Mouse (Mus musculus) hindbrain, embryonic 11.5 days (tissue): ENCODE measurements around the gene Crot. TPM values are rescaled to one million over a fixed set of nuclear protein-coding genes. Genes with fewer than 3 reads are reported as not detected.
A peak's percentile ranks its signal among the peaks of the same experiment; 100 is the strongest.
"Not testable (repeated sequence)": the region's sequence is repeated elsewhere in the genome, so short reads cannot be mapped to it uniquely, and the experiment has no call there.

Experiments used
- ATAC-seq: fragments of 200-750 bp; cut with Nextera tagmentation; 2 replicates; pipeline ENCODE4 v1.8.0; 2017; ENCODE audit warnings: mild to moderate bottlenecking, moderate TSS enrichment, moderate library complexity; ENCODE audit not compliant: low FRiP score
- DNase-seq: peaks from one replicate; pipeline ENCODE4 v3.0.0-alpha.2; 2015; ENCODE audit warnings: low spot score
- H3K27ac ChIP-seq: fragments of 300-500 bp; sonication (generic); 2 replicates; pipeline ENCODE4 v1.5.1; 2014; ENCODE audit warnings: mild to moderate bottlenecking, low read depth, low read length
- H3K27me3 ChIP-seq: fragments of 300-500 bp; sonication (generic); 2 replicates; pipeline ENCODE4 v1.6.1; 2014; ENCODE audit warnings: mild to moderate bottlenecking, low read length, moderate library complexity, mixed read lengths; ENCODE audit not compliant: control insufficient read depth, insufficient read depth
- H3K36me3 ChIP-seq: fragments of 300-500 bp; sonication (generic); 2 replicates; pipeline ENCODE4 v1.6.1; 2014; ENCODE audit warnings: mild to moderate bottlenecking, low read length, moderate library complexity, mixed read lengths; ENCODE audit not compliant: control insufficient read depth, insufficient read depth
- H3K4me1 ChIP-seq: fragments of 300-500 bp; sonication (generic); replicated peaks from 2 replicates; pipeline ENCODE4 v1.6.1; 2014; ENCODE audit warnings: low read length, mixed read lengths; ENCODE audit not compliant: control insufficient read depth, insufficient read depth
- H3K4me2 ChIP-seq: fragments of 300-500 bp; sonication (generic); replicated peaks from 2 replicates; pipeline ENCODE4 v1.6.1; 2014; ENCODE audit warnings: mild to moderate bottlenecking, low read depth, low read length
- H3K4me3 ChIP-seq: fragments of 300-500 bp; sonication (generic); 2 replicates; pipeline ENCODE4 v1.5.1; 2014; ENCODE audit warnings: low read depth, low read length
- H3K9ac ChIP-seq: fragments of 300-500 bp; sonication (generic); 2 replicates; pipeline ENCODE4 v1.6.1; 2014; ENCODE audit warnings: low read depth, low read length
- H3K9me3 ChIP-seq: fragments of 300-500 bp; sonication (generic); 2 replicates; pipeline ENCODE4 v1.6.1; 2016; ENCODE audit warnings: low read length; ENCODE audit not compliant: control insufficient read depth
- WGBS: fragments of 180-500 bp; shearing (Covaris S2); extraction: QIAGEN DNeasy Blood & Tissue Kit; methylation state at CpG from one replicate; pipeline ENCODE4 v1.1.7; 2014; 5-methylcytosine and 5-hydroxymethylcytosine counted together
- polyA plus RNA-seq: library from polyadenylated mRNA; unstranded; fragments of >200 nt; fragmentation: Nextera tagmentation; extraction: Ambion mirVana; gene quantifications from 2 replicates; pipeline ENCODE4 v1.2.1, GENCODE M21; 2014

Crot gene
- polyA plus RNA-seq, 1 experiment from 2014 or later, result 33.6 TPM

DNA sequence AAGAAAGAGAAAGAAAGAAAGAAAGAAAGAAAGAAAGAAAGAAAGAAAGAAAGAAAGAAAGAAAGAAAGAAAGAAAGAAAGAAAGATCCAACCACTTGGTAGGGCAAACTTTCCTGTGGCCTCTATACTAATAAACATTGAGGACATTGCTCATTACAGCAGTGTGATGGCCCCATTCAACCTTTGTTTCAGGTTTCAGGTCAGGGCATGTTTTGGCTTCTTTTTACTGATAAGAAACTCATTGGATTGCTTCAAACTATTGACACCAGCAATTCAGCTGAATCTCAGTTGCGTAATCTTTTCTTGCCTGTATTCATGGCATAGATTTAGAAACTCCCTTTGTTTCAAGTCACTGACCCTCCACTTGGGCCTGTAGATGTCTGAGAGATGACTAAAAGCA is 13.0 kb upstream of the Crot start:
- Histone ChIP-seq H3K9me3 (no peaks in the 10 kb centered on the region), H3K4me1 (no peaks in the 10 kb centered on the region), H3K4me2 (no peak overlapping the region), H3K9ac (no peak overlapping the region), H3K36me3 (no peaks in the 10 kb centered on the region), H3K27me3 (no peaks in the 10 kb centered on the region), H3K4me3 (no peak overlapping the region), H3K27ac (no peak overlapping the region)
- 93% methylated on average over 1 of the region's 1 CpGs for WGBS
- DNase-seq (no peak), ATAC-seq (no peak)

DNA sequence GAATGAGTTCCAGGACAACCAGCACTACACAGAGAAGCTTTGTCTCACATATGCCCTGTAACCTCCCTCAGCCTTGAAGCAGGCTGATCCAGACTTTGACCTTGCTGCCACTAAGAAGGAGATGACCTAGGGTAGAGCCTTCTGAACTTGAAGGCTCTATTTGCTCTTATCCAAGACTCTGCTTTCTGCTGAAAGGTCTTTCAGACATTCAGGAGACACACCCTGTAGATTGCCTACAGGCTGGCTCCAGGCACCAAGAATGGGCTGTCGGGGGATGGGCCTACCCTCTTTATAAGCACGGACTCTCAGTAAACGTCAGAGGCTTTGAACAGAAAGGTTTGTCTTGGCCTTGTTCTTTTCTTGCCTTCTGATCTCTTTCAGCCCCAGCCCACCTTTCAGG is 9.5 kb upstream of the Crot start:
- H3K27me3 ChIP-seq, H3K9ac ChIP-seq, H3K4me2 ChIP-seq, H3K4me1 ChIP-seq, DNase-seq, ATAC-seq, H3K27ac ChIP-seq, H3K36me3 ChIP-seq, H3K4me3 ChIP-seq, H3K9me3 ChIP-seq: not testable (repeated sequence)
- WGBS, result 50% methylated on average over 3 of the region's 3 CpGs

GRCm38 (mm10) chr5:9000006-9000405 is 2.9 kb upstream of the Crot start:
- H3K4me3 ChIP-seq, H3K9me3 ChIP-seq, H3K36me3 ChIP-seq, H3K4me1 ChIP-seq, ATAC-seq, DNase-seq, H3K27me3 ChIP-seq, H3K27ac ChIP-seq, H3K4me2 ChIP-seq, H3K9ac ChIP-seq: not testable (repeated sequence)
- WGBS, result 27% methylated on average over 7 of the region's 7 CpGs

DNA sequence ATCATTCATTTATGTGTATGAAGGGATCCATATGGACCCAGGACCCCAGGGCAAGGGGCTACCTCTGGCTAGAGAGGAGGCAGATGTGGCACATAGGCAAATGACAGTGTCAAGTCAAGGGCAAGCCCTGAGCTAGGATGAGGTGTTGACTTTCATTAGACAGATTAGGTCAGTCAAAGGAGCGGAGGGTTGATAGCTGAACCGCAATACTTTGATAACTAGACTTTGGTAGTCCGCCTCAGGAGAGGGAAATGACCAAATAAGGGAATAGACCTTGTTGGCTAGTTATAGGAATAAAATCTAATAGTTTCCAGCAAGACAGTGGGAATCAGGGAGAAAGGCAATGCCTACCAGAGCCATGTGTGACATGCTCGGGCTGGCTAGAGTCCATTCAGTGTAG is 2.0 kb upstream of the Crot start:
- no peaks in the 10 kb centered on the region for H3K27me3 ChIP-seq
- no peak overlapping the region for H3K9ac ChIP-seq
- no peak overlapping the region for H3K27ac ChIP-seq
- H3K4me2 ChIP-seq, result no peak overlapping the region
- no peaks in the 10 kb centered on the region for H3K36me3 ChIP-seq
- no peak for ATAC-seq
- no peaks in the 10 kb centered on the region for H3K9me3 ChIP-seq
- no peaks in the 10 kb centered on the region for H3K4me1 ChIP-seq
- WGBS, result 60% methylated on average over 4 of the region's 4 CpGs
- H3K4me3 ChIP-seq, result no peak overlapping the region
- no peak for DNase-seq

DNA sequence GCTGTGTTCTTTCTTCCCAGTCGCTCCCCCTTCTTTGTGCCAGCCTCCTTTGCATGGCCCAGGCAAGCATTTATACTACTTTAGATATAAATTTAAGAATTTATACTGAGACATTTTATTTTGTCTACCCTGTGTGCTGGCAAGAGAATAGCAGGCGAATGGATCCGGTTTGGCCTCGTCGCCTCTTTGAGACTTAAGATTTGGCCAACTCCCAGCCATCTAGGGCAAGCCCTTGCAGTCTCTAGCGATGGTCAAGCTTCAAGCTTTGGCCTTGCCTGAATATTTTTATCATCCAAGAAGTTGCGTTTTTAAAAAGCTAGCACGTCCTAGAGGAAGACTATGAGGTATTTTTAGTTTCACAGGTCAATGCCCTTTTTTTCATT is 380 bp upstream of the Crot start:
- H3K9me3 ChIP-seq, result no peaks in the 10 kb centered on the region

DNA sequence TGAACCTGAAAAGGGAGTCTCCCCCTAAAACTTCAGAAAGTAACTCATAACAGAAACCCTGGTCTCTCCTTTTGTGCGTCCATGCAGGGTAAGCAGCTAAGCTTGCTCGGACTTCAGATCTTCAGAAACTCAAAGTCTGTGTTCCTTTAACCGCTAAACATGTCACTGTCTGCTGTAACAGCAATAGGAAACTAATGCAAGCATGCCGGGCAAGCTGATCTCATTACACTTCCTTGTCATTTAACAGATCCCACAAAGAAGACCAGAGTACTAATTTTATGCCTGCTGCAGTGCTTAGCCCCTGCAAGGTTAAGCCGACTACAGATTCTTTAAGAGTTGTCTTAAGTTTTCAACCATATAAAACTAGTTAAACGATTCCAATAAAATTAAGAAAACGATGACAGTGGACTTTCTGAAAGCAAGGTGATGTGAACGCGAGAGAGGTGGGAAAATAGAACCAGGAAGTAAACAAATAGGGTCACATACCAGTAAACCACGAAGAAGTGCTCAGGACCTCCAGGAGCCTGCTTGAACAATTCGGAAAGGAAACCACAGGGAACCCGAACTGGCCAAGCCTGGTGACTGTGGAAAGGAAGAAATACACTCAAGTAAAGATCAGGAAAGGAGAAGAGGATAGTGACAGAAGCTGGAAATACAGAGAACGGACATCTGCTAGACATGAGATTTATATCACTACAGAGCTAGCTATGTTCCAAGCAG is 998 bp downstream of the Crot start:
- H3K27ac ChIP-seq, result no peak overlapping the region

More for the DNA sequence above, 380 bp upstream of the Crot start:
- no peak for DNase-seq
- no peaks in the 10 kb centered on the region for H3K4me1 ChIP-seq
- peak overlapping the region; percentile 87 for H3K27ac ChIP-seq
- peak; percentile 45 for ATAC-seq
- peak overlapping the region; percentile 66 for H3K4me3 ChIP-seq
- WGBS, result 13% methylated on average over 8 of the region's 8 CpGs
- H3K9ac ChIP-seq, result peak overlapping the region; percentile 78
- H3K27me3 ChIP-seq, result no peaks in the 10 kb centered on the region
- H3K36me3 ChIP-seq, result no peaks in the 10 kb centered on the region
- peak overlapping the region; percentile 61 for H3K4me2 ChIP-seq

GRCm38 (mm10) chr5:8991626-8992025 is 5.5 kb downstream of the Crot start:
- Histone ChIP-seq H3K9ac (no peak overlapping the region), H3K27me3 (no peaks in the 10 kb centered on the region), H3K4me3 (no peak overlapping the region), H3K9me3 (no peaks in the 10 kb centered on the region), H3K27ac (no peak overlapping the region), H3K4me1 (no peaks in the 10 kb centered on the region), H3K36me3 (no peaks in the 10 kb centered on the region), H3K4me2 (no peak overlapping the region)
- DNase-seq (no peak), ATAC-seq (no peak)
- WGBS, result 84% methylated on average over 16 of the region's 16 CpGs

More for the DNA sequence above, 998 bp downstream of the Crot start:
- H3K4me1 ChIP-seq, result no peaks in the 10 kb centered on the region
- H3K4me2 ChIP-seq, result peak overlapping the region; percentile 61
- H3K9me3 ChIP-seq, result no peaks in the 10 kb centered on the region
- no peaks in the 10 kb centered on the region for H3K36me3 ChIP-seq
- no peak for ATAC-seq
- no peaks in the 10 kb centered on the region for H3K27me3 ChIP-seq
- 25% methylated on average over 13 of the region's 13 CpGs for WGBS
- H3K9ac ChIP-seq, result peak overlapping the region; percentile 78
- peak overlapping the region; percentile 66 for H3K4me3 ChIP-seq
- no peak for DNase-seq

DNA sequence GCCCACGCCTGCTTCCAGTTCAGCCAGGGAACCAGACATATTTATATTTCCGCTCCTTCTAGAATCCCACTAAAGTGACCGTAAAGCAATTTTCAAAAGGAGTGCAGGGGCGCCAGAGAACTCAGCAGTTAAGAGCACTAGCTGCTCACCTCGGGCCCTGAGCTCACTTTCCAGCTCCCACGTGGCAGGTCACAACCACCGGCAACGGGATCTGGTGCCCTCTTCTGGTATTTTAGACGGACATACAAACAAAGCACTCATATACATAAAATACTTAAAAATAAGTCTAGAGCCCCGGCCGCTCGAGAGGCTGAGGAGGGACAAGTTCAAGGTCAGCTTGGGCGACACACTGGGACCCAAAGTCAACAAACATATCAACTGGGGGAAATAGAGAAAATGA is 6.6 kb downstream of the Crot start:
- H3K27ac ChIP-seq, result no peak overlapping the region
- H3K27me3 ChIP-seq, result no peaks in the 10 kb centered on the region
- DNase-seq (no peak), ATAC-seq (no peak)
- WGBS, result 90% methylated on average over 13 of the region's 13 CpGs
- no peak overlapping the region for H3K9ac ChIP-seq
- no peaks in the 10 kb centered on the region for H3K36me3 ChIP-seq
- H3K9me3 ChIP-seq, result no peaks in the 10 kb centered on the region
- no peak overlapping the region for H3K4me2 ChIP-seq
- no peak overlapping the region for H3K4me3 ChIP-seq
- H3K4me1 ChIP-seq, result no peaks in the 10 kb centered on the region

- H3K36me3 ChIP-seq, result no peaks in the 10 kb centered on the region
- no peak for ATAC-seq
- WGBS, result 93% methylated on average over 5 of the region's 5 CpGs
These were observed 9.2 kb downstream of the Crot start for GRCm38 (mm10) chr5:8987925-8988324.

More at GRCm38 (mm10) chr5:8987925-8988324, 9.2 kb downstream of the Crot start:
- H3K4me3 ChIP-seq, result no peak overlapping the region
- no peak overlapping the region for H3K4me2 ChIP-seq
- no peaks in the 10 kb centered on the region for H3K4me1 ChIP-seq
- no peaks in the 10 kb centered on the region for H3K9me3 ChIP-seq
- H3K27me3 ChIP-seq, result no peaks in the 10 kb centered on the region
- no peak overlapping the region for H3K9ac ChIP-seq
- no peak overlapping the region for H3K27ac ChIP-seq
- no peak for DNase-seq
